In the genomic region with DNA sequence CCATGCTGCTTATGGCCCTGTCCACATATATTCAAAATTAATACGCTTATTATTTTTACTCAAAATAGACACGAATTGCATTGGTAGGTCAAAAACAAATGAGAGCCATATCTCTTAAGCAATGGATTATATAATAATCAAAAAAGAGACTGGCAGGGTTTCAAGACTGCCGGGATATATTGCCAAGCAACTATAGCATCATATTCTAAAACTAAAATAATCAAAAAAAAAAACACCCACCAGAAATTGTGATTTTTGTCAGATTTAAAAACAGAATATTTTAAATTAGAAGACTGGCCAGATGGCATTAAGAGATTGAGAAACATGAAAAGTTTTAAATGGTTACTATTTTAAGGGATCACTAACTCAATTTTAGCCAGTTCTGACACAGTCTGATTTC, we compare ENCODE assay signal across 14 mouse cellular contexts.
"Had no signal": no experiment of that assay in that cellular context is flagged by ENCODE, and none has a peak within 500 bp of the region (broad histone marks: within the 10 kb centered on the region; RNA-seq: fewer than 3 reads in every experiment).

No protein-coding gene starts in this region.

- H3K9ac ChIP-seq: lung, embryonic 14.5 days; midbrain, embryonic 12.5 days; neural tube, embryonic 13.5 days; stomach, embryonic 15.5 days had no signal

- H3K27me3 ChIP-seq: midbrain, embryonic 12.5 days; neural tube, embryonic 13.5 days; stomach, embryonic 15.5 days had no signal

- H3K36me3 ChIP-seq: midbrain, embryonic 10.5 days; midbrain, embryonic 12.5 days; neural tube, embryonic 13.5 days; stomach, embryonic 15.5 days had no signal

- H3K9me3 ChIP-seq: midbrain, embryonic 10.5 days; midbrain, embryonic 12.5 days; neural tube, embryonic 13.5 days; stomach, embryonic 15.5 days had no signal

- DNase-seq: lung, adult 18-20 months; lung, embryonic 14.5 days; lung, postnatal 10 days; lung, postnatal 4 days; right cerebral cortex, postnatal 25 days; thymus, adult 18-20 months; thymus, postnatal 14 days; thymus, postnatal 36 days had no signal

- H3K4me3 ChIP-seq: midbrain, embryonic 10.5 days; midbrain, embryonic 12.5 days; myocyte; neural tube, embryonic 13.5 days; stomach, embryonic 15.5 days had no signal

- H3K27ac ChIP-seq: midbrain, embryonic 10.5 days; midbrain, embryonic 12.5 days; neural tube, embryonic 13.5 days; stomach, embryonic 15.5 days; stomach, postnatal 0 days had no signal

- H3K4me1 ChIP-seq: midbrain, embryonic 10.5 days; midbrain, embryonic 12.5 days; stomach, embryonic 15.5 days had no signal

- H3K4me2 ChIP-seq: lung, embryonic 14.5 days; midbrain, embryonic 12.5 days; neural tube, embryonic 13.5 days; stomach, embryonic 15.5 days had no signal
